Mouse (Mus musculus): ENCODE data around the gene Scaper.

- no peak for TF ChIP-seq CTCF (IDR thresholded peaks at IDR 0.05; ENCODE audit: low read depth, low read length)
- no peak for TF ChIP-seq GATA1 (IDR thresholded peaks at IDR 0.05; ENCODE audit: borderline replicate concordance, low read length)
- no peak for TF ChIP-seq GATA2 (IDR thresholded peaks at IDR 0.05; ENCODE audit: borderline replicate concordance, low read depth, low read length)
- TF ChIP-seq TAL1 (conservative IDR thresholded peaks at IDR 0.05; ENCODE audit: low read depth, low read length) = no peak
- TF ChIP-seq POLR2AphosphoS5 (IDR thresholded peaks at IDR 0.05; ENCODE audit: insufficient replicate concordance, low read depth, low read length) = no peak
These were observed 427.2 kb downstream of the Scaper start for GRCm38 (mm10) chr9:55510651-55511235.
